Mouse (Mus musculus) CH12.LX (cell line): ENCODE measurements at regions not wholly inside any gene's neighbourhood (a gene's known extent, or its start where the extent isn't known, plus 50 kb on each side); places are given as distances from the start of the nearest gene placed in this dataset.

Experiments used
- CTCF ChIP-seq, 2 experiments: IDR thresholded peaks in 1 of 2; conservative IDR thresholded peaks in 1 of 2; 2 replicates each; pipeline ENCODE4 v1.5.1; 2011 to 2012; ENCODE audit warnings: low read depth in 2 of 2, low read length in 2 of 2, improper control_type of control experiment in 1 of 2, inconsistent platforms in 1 of 2, mild to moderate bottlenecking in 1 of 2, moderate library complexity in 1 of 2
- POLR2A ChIP-seq: IDR thresholded peaks from 2 replicates; pipeline ENCODE4 v1.6.1; 2011; ENCODE audit warnings: low read depth, mild to moderate bottlenecking, improper control_type of control experiment, low read length
- RAD21 ChIP-seq: IDR thresholded peaks from 2 replicates; pipeline ENCODE4 v1.6.1; 2011; ENCODE audit warnings: low read depth, mild to moderate bottlenecking, low read length, improper control_type of control experiment, moderate library complexity
- UBTF ChIP-seq: IDR thresholded peaks from 2 replicates; pipeline ENCODE4 v1.6.1; 2012; ENCODE audit warnings: low read depth, mild to moderate bottlenecking, inconsistent platforms, low read length, improper control_type of control experiment, moderate library complexity

- TF ChIP-seq POLR2A, result no peak
- TF ChIP-seq UBTF, result no peak
- TF ChIP-seq CTCF (conservative IDR thresholded peaks at IDR 0.05 in 1 of 2, IDR thresholded peaks at IDR 0.05 in 1 of 2; ENCODE audit: low read depth in 2 of 2, low read length in 2 of 2), result no peak
- no peak for TF ChIP-seq RAD21
Measured at GRCm38 (mm10) chr16:76768607-76769006, 244.9 kb upstream of the Usp25 start.
